Mouse (Mus musculus) forebrain, embryonic 14.5 days (tissue): ENCODE measurements around the gene Slc26a8. TPM values are rescaled to one million over a fixed set of nuclear protein-coding genes. Genes with fewer than 3 reads are reported as not detected.

Source experiments
- ATAC-seq: fragments of 200-750 bp; cut with Nextera tagmentation; 2 replicates; pipeline ENCODE4 v1.8.0; 2017; ENCODE audit warnings: mild to moderate bottlenecking, moderate library complexity
- DNase-seq: peaks from one replicate; pipeline ENCODE4 v3.0.0-alpha.2; 2015; ENCODE audit warnings: low spot score
- H3K27ac ChIP-seq: fragments of 300-500 bp; sonication (generic); 2 replicates; pipeline ENCODE4 v1.5.1; 2014; ENCODE audit warnings: low read depth, mild to moderate bottlenecking, control low read depth, low read length, moderate library complexity
- H3K27me3 ChIP-seq: fragments of 300-500 bp; sonication (generic); replicated peaks from 2 replicates; pipeline ENCODE4 v1.6.1; 2014; ENCODE audit warnings: low read length, control low read depth, mixed read lengths; ENCODE audit not compliant: control insufficient read depth, insufficient read depth
- H3K36me3 ChIP-seq: fragments of 300-500 bp; sonication (generic); 2 replicates; pipeline ENCODE4 v1.6.1; 2014; ENCODE audit warnings: low read length, control low read depth; ENCODE audit not compliant: control insufficient read depth, insufficient read depth
- H3K4me1 ChIP-seq: fragments of 300-500 bp; sonication (generic); 2 replicates; pipeline ENCODE4 v1.6.1; 2014; ENCODE audit warnings: antibody characterized with exemption, low read length, control low read depth; ENCODE audit not compliant: control insufficient read depth, insufficient read depth
- H3K4me2 ChIP-seq: fragments of 300-500 bp; sonication (generic); 2 replicates; pipeline ENCODE4 v1.6.1; 2014; ENCODE audit warnings: mild to moderate bottlenecking, control low read depth, low read length
- H3K4me3 ChIP-seq: fragments of 300-500 bp; sonication (generic); 2 replicates; pipeline ENCODE4 v1.5.1; 2014; ENCODE audit warnings: low read depth, low read length, control low read depth
- H3K9ac ChIP-seq: fragments of 300-500 bp; sonication (generic); 2 replicates; pipeline ENCODE4 v1.6.1; 2014; ENCODE audit warnings: mild to moderate bottlenecking, low read length, control low read depth, moderate library complexity
- H3K9me3 ChIP-seq: fragments of 300-500 bp; sonication (generic); replicated peaks from 2 replicates; pipeline ENCODE4 v1.6.1; 2016; ENCODE audit warnings: low read length, control low read depth, mixed read lengths; ENCODE audit not compliant: control insufficient read depth
- WGBS: fragments of 180-500 bp; shearing (Covaris S2); extraction: QIAGEN DNeasy Blood & Tissue Kit; methylation state at CpG from one replicate; pipeline ENCODE4 v1.1.7; 2014; 5-methylcytosine and 5-hydroxymethylcytosine counted together
- polyA plus RNA-seq: library from polyadenylated mRNA; unstranded; fragments of >200 nt; fragmentation: Nextera tagmentation; extraction: Ambion mirVana; gene quantifications from 2 replicates; pipeline ENCODE4 v1.2.1, GENCODE M21; 2014

The Slc26a8 gene
- polyA plus RNA-seq, 1 experiment from 2014 or later = 0.88 TPM

GRCm38 (mm10) chr17:28622300-28622759 lies 67.7 kb downstream of the Slc26a8 start, which contains the start of gene Srpk1:
TSS of gene Srpk1 (minus strand) at chr17:28622709.
- DNase-seq = peak; percentile 96
- Histone ChIP-seq H3K9ac (peak within 1 kb of the TSS; percentile 96), H3K4me2 (peak within 1 kb of the TSS; percentile 92), H3K9me3 (no peaks in the 10 kb centered on the region), H3K27me3 (no peaks in the 10 kb centered on the region), H3K27ac (peak within 1 kb of the TSS; percentile 87), H3K36me3 (peaks cover 19% of the 10 kb centered on the region), H3K4me1 (peaks cover 20% of the 10 kb centered on the region), H3K4me3 (peak within 1 kb of the TSS; percentile 95)
- peak; percentile 97 for ATAC-seq
- WGBS = under 1% methylated on average over 41 of the region's 53 CpGs

GRCm38 (mm10) chr17:28621381-28622299 lies 68.4 kb downstream of the Slc26a8 start:
- peak; percentile 77 for DNase-seq
- peak overlapping the region; percentile 95 for H3K4me3 ChIP-seq
- H3K9me3 ChIP-seq = no peaks in the 10 kb centered on the region
- H3K27me3 ChIP-seq = no peaks in the 10 kb centered on the region
- H3K9ac ChIP-seq = peak overlapping the region; percentile 96
- peak; percentile 76 for ATAC-seq
- under 1% methylated on average over 75 of the region's 78 CpGs for WGBS
- peaks cover 20% of the 10 kb centered on the region for H3K4me1 ChIP-seq
- H3K27ac ChIP-seq = peak overlapping the region; percentile 87
- peak overlapping the region; percentile 92 for H3K4me2 ChIP-seq
- H3K36me3 ChIP-seq = peaks cover 19% of the 10 kb centered on the region

GRCm38 (mm10) chr17:28618775-28619174 lies 71.3 kb downstream of the Slc26a8 start:
- ATAC-seq (no peak), DNase-seq (no peak)
- Histone ChIP-seq H3K4me1 (peaks cover 20% of the 10 kb centered on the region), H3K9ac (0 out of 2 replicates have a peak overlapping the region, but pooled peaks have one; percentile 7), H3K4me3 (no peak overlapping the region), H3K36me3 (peaks cover 35% of the 10 kb centered on the region), H3K27ac (no peak overlapping the region), H3K27me3 (no peaks in the 10 kb centered on the region), H3K9me3 (no peaks in the 10 kb centered on the region), H3K4me2 (no peak overlapping the region)
- WGBS = 94% methylated on average over 1 of the region's 1 CpGs

- no peak for ATAC-seq
- H3K4me3 ChIP-seq = no peak overlapping the region
- no peak overlapping the region for H3K9ac ChIP-seq
- DNase-seq = no peak
- H3K27me3 ChIP-seq = no peaks in the 10 kb centered on the region
- no peak overlapping the region for H3K4me2 ChIP-seq
- WGBS = 85% methylated on average over 7 of the region's 7 CpGs
- H3K36me3 ChIP-seq = peaks cover 35% of the 10 kb centered on the region
- H3K9me3 ChIP-seq = no peaks in the 10 kb centered on the region
- peaks cover 20% of the 10 kb centered on the region for H3K4me1 ChIP-seq
- H3K27ac ChIP-seq = no peak overlapping the region
These were observed 71.9 kb downstream of the Slc26a8 start for GRCm38 (mm10) chr17:28618124-28618523.

- ATAC-seq (no peak), DNase-seq (no peak)
- Histone ChIP-seq H3K27me3 (no peaks in the 10 kb centered on the region), H3K9me3 (no peaks in the 10 kb centered on the region), H3K36me3 (peaks cover 35% of the 10 kb centered on the region), H3K9ac (no peak overlapping the region), H3K4me3 (no peak overlapping the region), H3K4me2 (no peak overlapping the region), H3K4me1 (peaks cover 20% of the 10 kb centered on the region), H3K27ac (no peak overlapping the region)
- 92% methylated on average over 10 of the region's 10 CpGs for WGBS
These were observed 72.4 kb downstream of the Slc26a8 start for GRCm38 (mm10) chr17:28617636-28618035.

- 93% methylated on average over 4 of the region's 4 CpGs for WGBS
- DNase-seq (no peak), ATAC-seq (no peak)
- Histone ChIP-seq H3K27ac (no peak overlapping the region), H3K9me3 (no peaks in the 10 kb centered on the region), H3K36me3 (peaks cover 32% of the 10 kb centered on the region), H3K4me2 (no peak overlapping the region), H3K27me3 (no peaks in the 10 kb centered on the region), H3K9ac (no peak overlapping the region), H3K4me1 (peaks cover 10% of the 10 kb centered on the region), H3K4me3 (no peak overlapping the region)
These were observed 74.7 kb downstream of the Slc26a8 start for GRCm38 (mm10) chr17:28615332-28615731.

- H3K4me2 ChIP-seq = no peak overlapping the region
- H3K9me3 ChIP-seq = no peaks in the 10 kb centered on the region
- H3K4me3 ChIP-seq = no peak overlapping the region
- no peaks in the 10 kb centered on the region for H3K27me3 ChIP-seq
- no peak overlapping the region for H3K27ac ChIP-seq
- no peak overlapping the region for H3K9ac ChIP-seq
- WGBS = 84% methylated on average over 6 of the region's 6 CpGs
- ATAC-seq (no peak), DNase-seq (no peak)
- H3K36me3 ChIP-seq = peaks cover 23% of the 10 kb centered on the region
- H3K4me1 ChIP-seq = 0 out of 2 replicates have a peak, but pooled peaks cover 1% of the 10 kb centered on the region
These were observed 76.9 kb downstream of the Slc26a8 start for GRCm38 (mm10) chr17:28613096-28613495.

- WGBS = 94% methylated on average over 2 of the region's 2 CpGs
- Histone ChIP-seq H3K4me1 (no peaks in the 10 kb centered on the region), H3K9ac (no peak overlapping the region), H3K4me2 (no peak overlapping the region), H3K27ac (no peak overlapping the region), H3K9me3 (no peaks in the 10 kb centered on the region), H3K4me3 (no peak overlapping the region), H3K36me3 (peaks cover 28% of the 10 kb centered on the region), H3K27me3 (no peaks in the 10 kb centered on the region)
- DNase-seq = no peak
- no peak for ATAC-seq
These were observed 77.4 kb downstream of the Slc26a8 start for GRCm38 (mm10) chr17:28612603-28613002.

GRCm38 (mm10) chr17:28609543-28609942 lies 80.5 kb downstream of the Slc26a8 start:
- H3K4me1 ChIP-seq = no peaks in the 10 kb centered on the region
- ATAC-seq (no peak), DNase-seq (no peak)
- peaks cover 44% of the 10 kb centered on the region for H3K36me3 ChIP-seq
- no peak overlapping the region for H3K9ac ChIP-seq
- 92% methylated on average over 3 of the region's 3 CpGs for WGBS
- H3K4me3 ChIP-seq = no peak overlapping the region
- no peaks in the 10 kb centered on the region for H3K27me3 ChIP-seq
- H3K4me2 ChIP-seq = no peak overlapping the region
- H3K27ac ChIP-seq = no peak overlapping the region
- H3K9me3 ChIP-seq = no peaks in the 10 kb centered on the region
